Comparison of ENCODE assay signal across 32 mouse cellular contexts in the genomic region with DNA sequence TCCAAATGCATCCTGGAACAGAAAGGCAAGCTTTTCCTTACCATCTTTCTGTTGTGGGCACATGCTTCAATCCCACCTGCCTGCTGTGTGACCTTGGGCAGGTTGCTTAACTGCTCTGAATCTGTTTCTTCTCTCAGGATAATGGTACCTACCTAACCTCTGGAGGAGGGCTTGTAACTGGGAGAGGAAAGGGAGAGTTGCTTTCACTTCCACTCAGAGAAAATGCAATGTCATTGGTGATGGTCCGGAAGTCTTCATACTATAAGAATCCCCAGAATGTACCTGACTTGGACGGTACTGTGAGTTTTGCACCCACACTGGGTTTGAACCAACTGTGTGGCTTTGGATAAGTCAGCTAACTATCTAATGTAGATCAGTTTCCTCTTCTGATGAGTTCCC.
"Had no signal": no experiment of that assay in that cellular context is flagged by ENCODE, and none has a peak within 500 bp of the region (broad histone marks: within the 10 kb centered on the region; RNA-seq: fewer than 3 reads in every experiment).

No protein-coding gene starts in this region.

- H3K9ac ChIP-seq: heart, embryonic 12.5 days; heart, embryonic 13.5 days; heart, embryonic 15.5 days; hindbrain, embryonic 12.5 days; hindbrain, embryonic 13.5 days; hindbrain, embryonic 15.5 days; kidney, embryonic 15.5 days had no signal

- H3K27ac ChIP-seq: heart, adult 2 months; heart, embryonic 10.5 days; heart, embryonic 13.5 days; heart, embryonic 15.5 days; hindbrain, embryonic 10.5 days; hindbrain, embryonic 12.5 days; hindbrain, embryonic 13.5 days; hindbrain, embryonic 15.5 days; hindbrain, postnatal 0 days; kidney, embryonic 15.5 days; kidney, postnatal 0 days; layer of hippocampus, adult 2 months; left cerebral cortex, adult 2 months had no signal

- H3K27me3 ChIP-seq: hindbrain, embryonic 13.5 days; hindbrain, embryonic 15.5 days had no signal

- H3K4me3 ChIP-seq: heart, adult 2 months; heart, embryonic 10.5 days; heart, embryonic 12.5 days; heart, embryonic 13.5 days; heart, embryonic 15.5 days; hindbrain, embryonic 10.5 days; hindbrain, embryonic 12.5 days; hindbrain, embryonic 13.5 days; hindbrain, embryonic 15.5 days; kidney, embryonic 15.5 days; layer of hippocampus, adult 2 months; left cerebral cortex, adult 2 months had no signal

- H3K9me3 ChIP-seq: heart, embryonic 10.5 days; heart, embryonic 12.5 days; heart, embryonic 13.5 days; heart, embryonic 15.5 days; hindbrain, embryonic 10.5 days; hindbrain, embryonic 12.5 days; hindbrain, embryonic 13.5 days; hindbrain, embryonic 15.5 days; kidney, embryonic 15.5 days had no signal

- H3K4me1 ChIP-seq: heart, embryonic 13.5 days; heart, embryonic 15.5 days; kidney, embryonic 15.5 days had no signal

- H3K4me2 ChIP-seq: heart, embryonic 12.5 days; heart, embryonic 15.5 days; hindbrain, embryonic 12.5 days; hindbrain, embryonic 13.5 days; hindbrain, embryonic 15.5 days; kidney, embryonic 15.5 days had no signal

- ATAC-seq: hindbrain, embryonic 16.5 days; hindbrain, postnatal 0 days; intestine, embryonic 16.5 days; intestine, postnatal 0 days had no signal

- DNase-seq: heart, adult 2 months; heart, postnatal 10 days; heart, postnatal 14 days; heart, postnatal 36 days; heart, postnatal 4 days; kidney, adult 11 months; kidney, adult 2 months; kidney, adult 8-10 months; kidney, adult 9 months; kidney, postnatal 10 days; kidney, postnatal 14 days; kidney, postnatal 25 days; kidney, postnatal 36 days; kidney, postnatal 4 days; layer of hippocampus, adult 9-11 months; layer of hippocampus, postnatal 36 days had no signal

- H3K36me3 ChIP-seq: heart, embryonic 10.5 days; heart, embryonic 12.5 days; heart, embryonic 13.5 days; heart, embryonic 15.5 days; hindbrain, embryonic 10.5 days; hindbrain, embryonic 12.5 days; hindbrain, embryonic 13.5 days; hindbrain, embryonic 15.5 days; kidney, embryonic 15.5 days had no signal
